Mouse (Mus musculus): ENCODE measurements at regions not wholly inside any gene's neighbourhood (a gene's known extent, or its start where the extent isn't known, plus 50 kb on each side); places are given as distances from the start of the nearest gene placed in this dataset.
A peak's percentile ranks its signal among the peaks of the same experiment; 100 is the strongest.

GRCm38 (mm10) chr1:63857933-63858649 lies 89.0 kb upstream of the 4933402D24Rik start:
- no peaks in the 10 kb centered on the region for H3K27me3 ChIP-seq (ENCODE audit: insufficient read depth, poor library complexity, severe bottlenecking)
- no peak overlapping the region for H3K4me3 ChIP-seq
- no peaks in the 10 kb centered on the region for H3K36me3 ChIP-seq
- DNase-seq (ENCODE audit: low spot score), result no peak
- no peak overlapping the region for H3K27ac ChIP-seq
- no peaks in the 10 kb centered on the region for H3K9me3 ChIP-seq
- peaks cover 7% of the 10 kb centered on the region; the same call in 1 of the 2 replicates for H3K4me1 ChIP-seq
- WGBS, result 43% methylated on average over 6 of the region's 6 CpGs

- 50% methylated on average over 5 of the region's 5 CpGs for WGBS
- Histone ChIP-seq H3K36me3 (no peaks in the 10 kb centered on the region), H3K27me3 (ENCODE audit: insufficient read depth, poor library complexity, severe bottlenecking) (no peaks in the 10 kb centered on the region), H3K4me1 (peaks cover 7% of the 10 kb centered on the region; the same call in 1 of the 2 replicates), H3K9me3 (no peaks in the 10 kb centered on the region), H3K27ac (no peak overlapping the region), H3K4me3 (no peak overlapping the region)
- no peak for DNase-seq (ENCODE audit: low spot score)
These were observed 88.4 kb upstream of the 4933402D24Rik start for GRCm38 (mm10) chr1:63857468-63857867.

GRCm38 (mm10) chr1:63856366-63856765 lies 87.3 kb upstream of the 4933402D24Rik start:
- no peak overlapping the region for H3K27ac ChIP-seq

GRCm38 (mm10) chr1:63854794-63855193 lies 85.7 kb upstream of the 4933402D24Rik start:
- H3K27me3 ChIP-seq (ENCODE audit: insufficient read depth, poor library complexity, severe bottlenecking), result no peaks in the 10 kb centered on the region
- H3K27ac ChIP-seq, result no peak overlapping the region
- H3K4me3 ChIP-seq, result no peak overlapping the region
- peaks cover 7% of the 10 kb centered on the region; the same call in 1 of the 2 replicates for H3K4me1 ChIP-seq
- 51% methylated on average over 3 of the region's 3 CpGs for WGBS
- DNase-seq (ENCODE audit: low spot score), result no peak
- H3K36me3 ChIP-seq, result no peaks in the 10 kb centered on the region
- no peaks in the 10 kb centered on the region for H3K9me3 ChIP-seq

More at GRCm38 (mm10) chr1:63856366-63856765, 87.3 kb upstream of the 4933402D24Rik start:
- Histone ChIP-seq H3K9me3 (no peaks in the 10 kb centered on the region), H3K27me3 (ENCODE audit: insufficient read depth, poor library complexity, severe bottlenecking) (no peaks in the 10 kb centered on the region), H3K36me3 (no peaks in the 10 kb centered on the region), H3K4me1 (peaks cover 7% of the 10 kb centered on the region; the same call in 1 of the 2 replicates), H3K4me3 (no peak overlapping the region)
- DNase-seq (ENCODE audit: low spot score), result no peak
- 84% methylated on average over 2 of the region's 2 CpGs for WGBS

- Histone ChIP-seq H3K36me3 (no peaks in the 10 kb centered on the region), H3K27me3 (ENCODE audit: insufficient read depth, poor library complexity, severe bottlenecking) (no peaks in the 10 kb centered on the region), H3K4me3 (no peak overlapping the region), H3K27ac (no peak overlapping the region), H3K4me1 (no peaks in the 10 kb centered on the region), H3K9me3 (no peaks in the 10 kb centered on the region)
- no peak for DNase-seq (ENCODE audit: low spot score)
- WGBS, result 86% methylated on average over 4 of the region's 4 CpGs
These were observed 82.5 kb upstream of the 4933402D24Rik start for GRCm38 (mm10) chr1:63851476-63852094.

GRCm38 (mm10) chr1:63850262-63850661 lies 81.2 kb upstream of the 4933402D24Rik start:
- Histone ChIP-seq H3K36me3 (no peaks in the 10 kb centered on the region), H3K4me1 (no peaks in the 10 kb centered on the region), H3K9me3 (no peaks in the 10 kb centered on the region), H3K27ac (no peak overlapping the region), H3K4me3 (no peak overlapping the region), H3K27me3 (ENCODE audit: insufficient read depth, poor library complexity, severe bottlenecking) (no peaks in the 10 kb centered on the region)
- 67% methylated on average over 3 of the region's 3 CpGs for WGBS
- no peak for DNase-seq (ENCODE audit: low spot score)

- H3K36me3 ChIP-seq, result no peaks in the 10 kb centered on the region
- WGBS, result 90% methylated on average over 5 of the region's 5 CpGs
- no peak for DNase-seq (ENCODE audit: low spot score)
These were observed 59.2 kb upstream of the 4933402D24Rik start for GRCm38 (mm10) chr1:63828174-63828844.

GRCm38 (mm10) chr1:63820614-63821270 lies 51.7 kb upstream of the 4933402D24Rik start:
- Histone ChIP-seq H3K9me3 (no peaks in the 10 kb centered on the region), H3K4me1 (peaks cover 14% of the 10 kb centered on the region; the same call in 1 of the 2 replicates), H3K27me3 (ENCODE audit: insufficient read depth, poor library complexity, severe bottlenecking) (no peaks in the 10 kb centered on the region), H3K27ac (0 out of 2 replicates have a peak overlapping the region, but pooled peaks have one; percentile 1), H3K4me3 (no peak overlapping the region), H3K36me3 (no peaks in the 10 kb centered on the region)
- 74% methylated on average over 4 of the region's 4 CpGs for WGBS
- no peak for DNase-seq (ENCODE audit: low spot score)

More at GRCm38 (mm10) chr1:63828174-63828844, 59.2 kb upstream of the 4933402D24Rik start:
- Histone ChIP-seq H3K27ac (no peak overlapping the region), H3K27me3 (ENCODE audit: insufficient read depth, poor library complexity, severe bottlenecking) (no peaks in the 10 kb centered on the region), H3K9me3 (no peaks in the 10 kb centered on the region), H3K4me3 (no peak overlapping the region), H3K4me1 (no peaks in the 10 kb centered on the region)

- no peak overlapping the region for H3K4me3 ChIP-seq
- H3K9me3 ChIP-seq, result no peaks in the 10 kb centered on the region
- H3K36me3 ChIP-seq, result no peaks in the 10 kb centered on the region
- H3K27ac ChIP-seq, result peak overlapping the region; percentile 1; the same call in 1 of the 2 replicates
- DNase-seq (ENCODE audit: low spot score), result no peak
- 58% methylated on average over 11 of the region's 11 CpGs for WGBS
- H3K27me3 ChIP-seq (ENCODE audit: insufficient read depth, poor library complexity, severe bottlenecking), result no peaks in the 10 kb centered on the region
- H3K4me1 ChIP-seq, result peaks cover 14% of the 10 kb centered on the region; the same call in 1 of the 2 replicates
These were observed 50.6 kb upstream of the 4933402D24Rik start for GRCm38 (mm10) chr1:63819536-63820254.

Data from heart, embryonic 10.5 days (tissue).